Mouse (Mus musculus) spleen, postnatal 10 days (tissue): ENCODE measurements around the gene Apob.
"Not testable (repeated sequence)": the region's sequence is repeated elsewhere in the genome, so short reads cannot be mapped to it uniquely, and the experiment has no call there.

Experiments used
- DNase-seq, 2 experiments: peaks; one replicate each; pipeline ENCODE4 v3.0.0; 2021 to 2022; ENCODE audit warnings: low spot score in 2 of 2

The Apob gene

GRCm38 (mm10) chr12:7977466-7978189 is at the start of gene Apob:
Gene Apob, plus strand, starts transcription at chr12:7977648.
- DNase-seq, result no peak

GRCm38 (mm10) chr12:7932405-7932920 is 45.0 kb upstream of the Apob start:
- no peak for DNase-seq

GRCm38 (mm10) chr12:7950098-7950745 is 27.2 kb upstream of the Apob start:
- no peak for DNase-seq

DNA sequence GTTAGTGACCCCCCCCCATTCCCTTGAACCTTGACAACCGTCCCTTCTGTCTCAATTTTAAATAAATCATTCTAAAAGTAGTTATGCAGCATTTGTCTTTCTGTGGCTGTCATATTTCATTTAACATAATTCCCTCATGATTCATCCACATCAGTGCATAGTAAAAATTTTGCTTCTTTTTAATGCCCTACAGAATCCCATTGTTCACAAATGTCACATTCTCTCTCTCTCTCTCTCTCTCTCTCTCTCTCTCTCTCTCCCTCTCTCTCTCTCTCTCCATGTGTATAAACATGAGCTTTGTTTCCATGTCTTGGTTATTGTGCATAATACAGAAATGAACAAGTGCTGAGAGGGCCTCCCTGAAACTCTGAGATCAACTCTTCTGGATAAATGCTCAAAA is 18.6 kb upstream of the Apob start:
- no peak for DNase-seq

GRCm38 (mm10) chr12:7959310-7959918 is 18.0 kb upstream of the Apob start:
- no peak for DNase-seq

- no peak for DNase-seq
These were observed 15.0 kb upstream of the Apob start for GRCm38 (mm10) chr12:7962314-7962927.

GRCm38 (mm10) chr12:7967221-7967620 is 10.2 kb upstream of the Apob start:
- no peak for DNase-seq

DNA sequence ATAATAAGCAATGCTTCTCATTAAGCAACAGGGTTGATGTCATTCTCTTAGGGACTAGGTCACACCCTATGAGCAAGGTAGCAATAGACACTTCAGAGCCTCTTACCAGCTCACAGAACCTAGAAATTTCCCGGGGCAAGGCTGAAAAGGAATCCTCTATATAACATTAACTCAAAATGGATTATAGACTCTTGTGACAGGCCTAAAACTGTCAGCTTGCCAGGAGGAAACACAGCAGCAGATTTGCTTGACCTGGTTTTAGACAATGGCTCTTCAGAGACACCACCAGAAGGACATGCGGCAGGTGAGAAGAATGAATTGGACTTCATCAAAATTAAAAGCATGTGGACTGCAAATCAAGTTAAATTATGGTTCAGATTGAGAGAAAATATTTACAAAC is 7.1 kb upstream of the Apob start:
- DNase-seq, result no peak

GRCm38 (mm10) chr12:7970817-7971216 is 6.6 kb upstream of the Apob start:
- DNase-seq, result no peak

DNA sequence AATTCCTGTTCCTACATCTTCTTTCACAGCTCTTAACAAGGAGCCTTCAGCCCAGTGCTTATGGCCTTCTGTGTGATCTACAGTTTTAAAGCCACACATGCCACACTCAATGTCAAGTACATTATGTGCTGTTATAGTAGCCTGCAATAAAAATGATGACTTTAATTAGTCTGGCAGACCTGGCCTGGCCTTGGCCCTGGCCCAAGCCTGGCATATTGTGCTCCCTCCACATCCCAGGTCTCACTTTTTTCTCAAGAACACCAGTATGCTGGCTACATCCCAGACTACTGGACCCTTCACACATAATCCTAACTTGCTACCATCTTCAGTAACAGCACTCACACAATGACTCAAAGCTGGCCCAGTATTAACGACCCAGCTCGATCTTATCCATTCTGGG is 5.7 kb upstream of the Apob start:
- no peak for DNase-seq

GRCm38 (mm10) chr12:7973773-7974322 is 3.6 kb upstream of the Apob start:
- DNase-seq, result no peak

GRCm38 (mm10) chr12:7978190-7978884 is 889 bp downstream of the Apob start:
- peak; percentile 10 to 50 for DNase-seq

DNA sequence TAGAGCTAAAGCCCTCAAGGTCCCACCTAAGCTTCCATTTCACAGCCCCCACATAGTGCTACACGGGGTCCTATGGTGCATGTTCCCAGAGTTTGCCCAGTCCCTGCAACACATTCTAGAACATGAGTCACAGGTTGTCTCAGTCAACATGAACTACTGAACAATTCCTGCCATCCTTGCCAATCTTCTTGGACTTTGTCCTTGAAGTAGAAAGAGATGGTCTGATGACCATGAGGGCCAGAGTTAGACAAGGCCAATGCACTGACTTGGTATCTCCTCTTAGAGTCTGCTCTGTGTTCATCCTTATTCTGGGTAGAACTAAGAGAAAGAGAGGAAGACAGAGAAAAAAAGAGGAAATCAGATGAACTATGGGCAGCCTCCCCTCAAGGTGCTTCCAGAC is 7.0 kb downstream of the Apob start:
- DNase-seq, result no peak

GRCm38 (mm10) chr12:7990804-7991203 is 13.4 kb downstream of the Apob start:
- DNase-seq, result peak; percentile 14 to 54

- no peak for DNase-seq
These were observed 14.1 kb downstream of the Apob start for GRCm38 (mm10) chr12:7991570-7991969.

DNA sequence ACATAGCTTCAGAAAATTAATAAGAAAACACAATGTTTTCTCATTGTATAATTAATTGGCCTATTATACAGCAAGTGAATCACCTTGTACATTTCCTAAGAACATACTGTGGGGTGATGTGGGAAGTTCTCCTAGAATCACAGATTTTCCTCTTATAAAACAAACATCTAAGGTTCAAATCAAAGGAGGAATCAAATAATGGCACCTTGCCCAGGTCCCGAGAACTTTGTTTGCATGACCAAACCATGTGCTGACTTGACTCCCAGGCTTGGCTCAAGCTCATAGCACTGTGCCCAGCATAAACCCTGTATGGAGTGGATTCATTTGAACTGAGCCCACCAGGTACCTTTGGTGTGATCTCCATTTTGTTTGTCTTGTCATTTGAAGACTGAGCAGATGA is 43.5 kb downstream of the Apob start:
- no peak for DNase-seq

DNA sequence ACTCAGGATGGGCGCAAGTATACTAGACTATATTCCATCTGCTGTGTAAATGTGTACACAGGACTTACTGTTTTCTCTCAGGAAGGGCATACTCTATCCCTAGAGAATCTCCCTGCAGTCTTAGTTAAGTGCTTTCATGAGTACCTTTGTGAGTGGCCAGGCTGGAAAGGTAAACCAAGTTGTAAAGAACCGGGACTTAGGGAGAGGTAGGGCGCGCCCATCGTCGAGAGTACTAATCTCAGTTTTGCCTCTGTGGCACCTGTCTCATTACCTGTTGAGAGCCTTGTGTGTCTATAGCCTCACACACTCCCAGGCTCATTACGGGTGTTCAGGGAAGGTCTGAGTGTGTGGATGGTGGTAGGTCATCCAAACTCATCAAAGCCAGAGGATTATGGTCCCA is 52.1 kb downstream of the Apob start:
- no peak for DNase-seq

GRCm38 (mm10) chr12:8030057-8030456 is 52.6 kb downstream of the Apob start:
- no peak for DNase-seq

DNA sequence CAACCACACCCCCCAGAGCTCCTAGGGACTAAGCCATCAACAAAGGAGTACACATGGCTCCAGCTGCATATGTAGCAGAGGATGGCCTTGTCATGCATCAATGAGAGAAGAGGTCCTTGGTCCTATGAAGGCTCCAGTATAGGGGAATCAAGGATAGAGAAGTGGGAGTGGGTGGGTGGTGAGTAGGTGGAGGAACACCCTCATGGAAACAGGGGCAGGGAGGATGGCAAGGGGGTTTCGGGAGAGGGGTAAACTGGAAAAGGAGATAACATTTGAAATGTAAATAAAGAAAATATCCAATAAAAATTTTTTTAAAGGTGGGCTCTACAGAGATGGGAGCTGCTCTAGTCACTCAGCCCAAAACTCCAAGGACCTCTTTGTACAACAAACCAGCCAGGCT is 53.7 kb downstream of the Apob start:
- DNase-seq, result not testable (repeated sequence)

DNA sequence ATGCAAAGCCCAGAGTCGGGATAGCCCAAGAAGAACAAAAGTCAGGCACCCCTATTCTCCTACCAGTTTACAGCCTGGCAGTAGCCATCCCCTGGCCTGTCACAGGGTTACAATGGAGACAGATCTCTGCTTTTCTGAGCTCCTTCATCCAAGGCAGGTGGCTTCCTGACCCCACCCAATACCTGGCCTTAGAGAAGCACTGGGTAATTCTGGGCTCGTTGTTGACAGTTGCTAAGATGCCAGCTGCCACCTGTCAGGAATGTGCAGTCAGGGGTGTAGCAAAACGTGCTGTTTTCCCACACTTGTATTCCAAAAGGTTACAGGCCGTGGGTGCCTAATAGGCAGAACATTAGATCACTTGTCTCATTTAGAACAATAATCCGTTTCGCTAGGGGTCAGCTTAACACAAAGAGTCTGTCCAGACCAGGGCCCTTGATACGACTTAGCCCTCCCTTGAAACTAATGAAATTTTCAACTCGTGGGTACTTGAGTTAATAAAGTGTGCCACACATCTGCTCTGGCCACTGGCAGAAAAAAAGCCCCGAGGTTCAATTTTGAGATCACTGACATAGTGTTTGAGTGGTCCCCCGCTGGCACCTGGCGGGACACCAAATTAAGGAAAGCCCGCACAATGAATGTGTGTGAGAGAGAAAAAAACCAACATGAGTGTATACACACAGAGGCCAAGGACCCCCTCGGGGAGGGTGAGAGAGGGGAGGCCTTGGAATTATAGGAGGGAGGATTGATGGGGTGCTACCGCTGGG is 54.3 kb downstream of the Apob start:
- no peak for DNase-seq

DNA sequence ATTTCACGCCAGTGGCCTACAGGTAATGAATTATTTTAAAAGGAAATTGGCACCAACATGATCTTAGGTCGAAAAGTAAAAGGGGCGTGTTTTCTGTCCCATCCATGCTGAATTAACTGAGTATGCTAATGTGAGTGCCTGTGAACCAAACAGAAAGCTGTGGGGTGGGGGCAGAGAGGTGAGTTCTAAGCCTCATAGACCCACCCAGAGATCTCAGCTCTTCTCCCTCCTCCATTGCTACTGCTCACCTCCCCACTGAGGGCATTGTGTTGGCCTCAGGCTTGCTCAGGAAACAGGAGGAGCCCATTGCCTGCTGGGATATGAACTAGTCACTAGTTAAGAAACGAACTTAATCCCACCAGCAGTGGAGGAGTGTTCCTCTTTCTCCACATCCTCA is 54.9 kb downstream of the Apob start:
- DNase-seq, result no peak
